Mouse (Mus musculus): ENCODE data around the gene Schip1. TPM values are rescaled to one million over a fixed set of nuclear protein-coding genes. Genes with fewer than 3 reads are reported as not detected.

The Schip1 gene
- polyA plus RNA-seq, 1 experiment: 2.5 TPM

DNA sequence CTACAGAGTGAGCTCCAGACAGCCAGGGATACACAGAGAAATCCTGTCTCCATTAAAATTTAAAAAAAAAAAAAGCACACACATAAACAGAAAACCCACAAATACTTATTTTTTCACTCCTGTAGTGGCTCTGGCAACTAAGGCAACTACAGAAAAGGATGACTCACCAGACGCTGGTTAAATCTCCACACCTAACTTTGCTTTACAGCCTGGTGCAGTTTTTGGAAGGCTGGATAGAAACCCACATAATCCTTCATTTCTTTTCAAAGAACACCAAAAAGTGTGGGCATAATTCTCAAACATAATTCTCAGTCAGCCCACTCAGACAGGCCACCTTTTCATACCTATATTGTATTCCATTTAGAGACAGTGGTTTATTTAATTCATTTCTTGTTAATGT, 574.1 kb downstream of the Schip1 start:
- Histone ChIP-seq H3K27me3 (ENCODE audit: control insufficient read depth, insufficient read depth, low read length) (no peaks in the 10 kb centered on the region), H3K27ac (ENCODE audit: control insufficient read depth, insufficient read depth, low read depth, low read length) (no peak overlapping the region), H3K4me1 (ENCODE audit: control insufficient read depth, insufficient read depth, low read length) (no peaks in the 10 kb centered on the region), H3K36me3 (ENCODE audit: control insufficient read depth, insufficient read depth, low read length) (no peaks in the 10 kb centered on the region), H3K4me3 (ENCODE audit: control insufficient read depth, low read depth, low read length) (no peak overlapping the region)
- no peak for TF ChIP-seq POLR2A (IDR thresholded peaks at IDR 0.05; ENCODE audit: control insufficient read depth, low read depth, low read length)
- no peak for TF ChIP-seq CTCF (IDR thresholded peaks at IDR 0.05; ENCODE audit: control insufficient read depth, insufficient read depth, insufficient replicate concordance, low read depth, low read length)

GRCm38 (mm10) chr3:68642935-68643334, 578.3 kb downstream of the Schip1 start:
- H3K27ac ChIP-seq (ENCODE audit: control insufficient read depth, insufficient read depth, low read depth, low read length): no peak overlapping the region
- TF ChIP-seq POLR2A (IDR thresholded peaks at IDR 0.05; ENCODE audit: control insufficient read depth, low read depth, low read length) (no peak), CTCF (IDR thresholded peaks at IDR 0.05; ENCODE audit: control insufficient read depth, insufficient read depth, insufficient replicate concordance, low read depth, low read length) (no peak)
- H3K36me3 ChIP-seq (ENCODE audit: control insufficient read depth, insufficient read depth, low read length): no peaks in the 10 kb centered on the region
- no peak overlapping the region for H3K4me3 ChIP-seq (ENCODE audit: control insufficient read depth, low read depth, low read length)
- H3K4me1 ChIP-seq (ENCODE audit: control insufficient read depth, insufficient read depth, low read length): no peaks in the 10 kb centered on the region
- no peaks in the 10 kb centered on the region for H3K27me3 ChIP-seq (ENCODE audit: control insufficient read depth, insufficient read depth, low read length)

DNA sequence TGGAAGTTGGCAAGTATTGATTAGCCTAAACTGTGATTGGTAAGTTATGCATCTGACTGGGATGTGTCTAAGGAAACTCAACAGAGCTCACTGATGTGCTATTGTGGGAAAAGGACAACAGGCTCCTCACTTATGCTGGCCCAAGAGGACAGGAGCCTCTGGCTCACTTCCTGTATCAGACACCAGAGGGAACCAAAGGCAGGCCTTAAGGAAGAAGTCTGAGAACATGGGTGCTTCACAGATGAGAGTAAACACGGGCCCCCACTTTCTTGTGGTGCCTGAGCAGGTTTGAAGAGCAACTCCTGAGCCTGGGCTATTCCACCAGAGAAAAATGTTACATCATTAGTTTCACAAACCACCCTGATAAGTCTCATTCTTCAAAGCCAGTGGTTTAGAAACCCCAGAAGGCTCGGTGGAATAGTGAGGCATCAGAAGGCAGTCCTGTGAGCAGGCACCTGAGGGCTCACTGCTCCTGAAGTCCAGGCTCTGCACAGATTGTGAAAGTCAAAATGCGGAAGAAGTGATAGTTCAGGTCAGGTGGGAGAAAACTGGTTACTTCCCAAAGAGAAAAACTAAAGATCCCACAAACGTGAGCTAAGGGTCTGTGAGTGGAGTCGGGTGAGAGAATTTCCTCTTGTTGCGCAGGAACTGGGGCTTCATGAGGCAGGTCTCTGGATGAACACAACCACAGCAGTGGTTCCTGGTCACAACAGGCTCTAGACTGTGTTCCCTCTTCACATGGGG, 582.0 kb downstream of the Schip1 start:
- TF ChIP-seq POLR2A (IDR thresholded peaks at IDR 0.05; ENCODE audit: control insufficient read depth, low read depth, low read length) (no peak), CTCF (IDR thresholded peaks at IDR 0.05; ENCODE audit: control insufficient read depth, insufficient read depth, insufficient replicate concordance, low read depth, low read length) (no peak)
- Histone ChIP-seq H3K27me3 (ENCODE audit: control insufficient read depth, insufficient read depth, low read length) (no peaks in the 10 kb centered on the region), H3K27ac (ENCODE audit: control insufficient read depth, insufficient read depth, low read depth, low read length) (no peak overlapping the region), H3K4me1 (ENCODE audit: control insufficient read depth, insufficient read depth, low read length) (no peaks in the 10 kb centered on the region), H3K4me3 (ENCODE audit: control insufficient read depth, low read depth, low read length) (no peak overlapping the region), H3K36me3 (ENCODE audit: control insufficient read depth, insufficient read depth, low read length) (no peaks in the 10 kb centered on the region)

DNA sequence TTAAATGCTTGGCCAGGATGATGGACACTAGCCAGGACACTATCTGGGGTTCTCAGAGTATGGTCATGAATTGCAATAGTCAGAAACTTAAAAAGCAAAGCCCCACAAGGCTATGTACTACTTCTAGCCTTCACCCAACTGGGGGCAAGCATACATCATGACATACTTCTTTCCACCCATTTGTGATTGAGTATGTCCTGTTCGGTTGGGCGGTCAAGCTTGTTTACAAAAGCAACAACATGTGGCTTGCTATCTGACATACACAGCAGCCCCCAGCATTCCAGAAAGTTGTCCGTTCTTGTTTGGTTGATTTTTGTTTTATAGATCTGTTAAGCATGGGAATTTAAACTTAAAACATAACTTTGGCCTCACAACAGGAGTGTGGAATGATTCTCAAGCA, 582.7 kb downstream of the Schip1 start:
- no peaks in the 10 kb centered on the region for H3K4me1 ChIP-seq (ENCODE audit: control insufficient read depth, insufficient read depth, low read length)
- no peaks in the 10 kb centered on the region for H3K27me3 ChIP-seq (ENCODE audit: control insufficient read depth, insufficient read depth, low read length)
- TF ChIP-seq CTCF (IDR thresholded peaks at IDR 0.05; ENCODE audit: control insufficient read depth, insufficient read depth, insufficient replicate concordance, low read depth, low read length): no peak
- no peaks in the 10 kb centered on the region for H3K36me3 ChIP-seq (ENCODE audit: control insufficient read depth, insufficient read depth, low read length)
- no peak overlapping the region for H3K27ac ChIP-seq (ENCODE audit: control insufficient read depth, insufficient read depth, low read depth, low read length)
- no peak overlapping the region for H3K4me3 ChIP-seq (ENCODE audit: control insufficient read depth, low read depth, low read length)

DNA sequence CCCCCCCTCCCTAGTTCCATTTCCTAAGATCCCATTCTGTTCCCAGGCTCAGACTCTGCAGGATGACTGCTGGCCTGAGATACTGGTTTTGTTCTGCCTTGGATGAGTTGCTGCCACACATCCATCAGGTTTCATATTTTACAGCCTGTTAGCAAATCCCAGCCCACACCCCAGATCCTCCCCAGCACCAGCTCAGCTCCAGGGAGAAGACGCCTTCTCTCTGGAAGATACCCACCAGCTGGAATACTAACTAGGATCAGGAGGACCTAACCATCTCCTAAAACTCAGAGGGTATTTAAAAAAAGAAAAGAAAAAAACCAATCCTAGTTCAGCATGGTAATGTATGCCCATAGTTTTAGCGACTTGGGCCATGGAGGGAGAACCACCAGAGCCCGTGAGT, 585.6 kb downstream of the Schip1 start:
- no peaks in the 10 kb centered on the region for H3K36me3 ChIP-seq (ENCODE audit: control insufficient read depth, insufficient read depth, low read length)
- H3K4me3 ChIP-seq (ENCODE audit: control insufficient read depth, low read depth, low read length): no peak overlapping the region
- TF ChIP-seq POLR2A (IDR thresholded peaks at IDR 0.05; ENCODE audit: control insufficient read depth, low read depth, low read length) (no peak), CTCF (IDR thresholded peaks at IDR 0.05; ENCODE audit: control insufficient read depth, insufficient read depth, insufficient replicate concordance, low read depth, low read length) (no peak)
- H3K27ac ChIP-seq (ENCODE audit: control insufficient read depth, insufficient read depth, low read depth, low read length): no peak overlapping the region
- no peaks in the 10 kb centered on the region for H3K4me1 ChIP-seq (ENCODE audit: control insufficient read depth, insufficient read depth, low read length)
- no peaks in the 10 kb centered on the region for H3K27me3 ChIP-seq (ENCODE audit: control insufficient read depth, insufficient read depth, low read length)

DNA sequence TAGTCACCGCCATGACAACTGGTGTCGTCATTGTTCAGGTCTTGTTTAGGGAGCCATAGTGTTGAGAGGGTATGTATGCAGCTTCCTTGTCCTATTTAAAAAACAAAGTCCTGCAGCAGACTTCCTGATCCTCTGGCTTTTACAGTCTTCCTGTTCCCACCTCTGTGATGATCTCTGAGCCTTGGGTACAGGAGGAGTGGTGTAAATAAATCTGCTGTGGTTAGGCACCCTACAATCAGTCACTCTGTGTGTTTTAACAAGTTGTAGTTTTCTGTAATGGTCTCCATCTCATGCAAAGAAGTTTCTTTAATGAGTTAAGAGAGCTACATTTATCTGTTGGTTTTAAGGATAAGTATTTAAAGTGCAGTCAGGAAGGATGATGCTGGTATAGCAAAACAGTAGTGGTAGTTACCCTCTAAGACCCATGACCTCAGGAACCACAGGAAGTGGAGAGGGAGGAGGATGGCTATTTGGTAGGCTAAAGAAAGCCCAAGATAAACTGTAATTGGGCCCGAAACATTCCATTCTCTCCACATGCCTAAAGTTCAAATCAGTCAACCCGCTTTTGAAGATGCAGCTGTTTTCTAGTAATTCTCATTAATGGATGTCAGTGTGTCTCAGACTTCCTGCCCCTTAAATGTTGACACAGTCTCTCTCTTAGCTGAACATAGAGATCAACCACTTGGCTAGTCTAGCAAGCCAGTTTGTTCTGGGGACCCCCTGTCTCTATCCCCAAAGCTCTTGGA, 592.2 kb downstream of the Schip1 start:
- TF ChIP-seq POLR2A (IDR thresholded peaks at IDR 0.05; ENCODE audit: control insufficient read depth, low read depth, low read length) (no peak), CTCF (IDR thresholded peaks at IDR 0.05; ENCODE audit: control insufficient read depth, insufficient read depth, insufficient replicate concordance, low read depth, low read length) (no peak)
- no peak overlapping the region for H3K27ac ChIP-seq (ENCODE audit: control insufficient read depth, insufficient read depth, low read depth, low read length)
- H3K27me3 ChIP-seq (ENCODE audit: control insufficient read depth, insufficient read depth, low read length): no peaks in the 10 kb centered on the region
- H3K4me3 ChIP-seq (ENCODE audit: control insufficient read depth, low read depth, low read length): no peak overlapping the region
- H3K36me3 ChIP-seq (ENCODE audit: control insufficient read depth, insufficient read depth, low read length): no peaks in the 10 kb centered on the region
- no peaks in the 10 kb centered on the region for H3K4me1 ChIP-seq (ENCODE audit: control insufficient read depth, insufficient read depth, low read length)

DNA sequence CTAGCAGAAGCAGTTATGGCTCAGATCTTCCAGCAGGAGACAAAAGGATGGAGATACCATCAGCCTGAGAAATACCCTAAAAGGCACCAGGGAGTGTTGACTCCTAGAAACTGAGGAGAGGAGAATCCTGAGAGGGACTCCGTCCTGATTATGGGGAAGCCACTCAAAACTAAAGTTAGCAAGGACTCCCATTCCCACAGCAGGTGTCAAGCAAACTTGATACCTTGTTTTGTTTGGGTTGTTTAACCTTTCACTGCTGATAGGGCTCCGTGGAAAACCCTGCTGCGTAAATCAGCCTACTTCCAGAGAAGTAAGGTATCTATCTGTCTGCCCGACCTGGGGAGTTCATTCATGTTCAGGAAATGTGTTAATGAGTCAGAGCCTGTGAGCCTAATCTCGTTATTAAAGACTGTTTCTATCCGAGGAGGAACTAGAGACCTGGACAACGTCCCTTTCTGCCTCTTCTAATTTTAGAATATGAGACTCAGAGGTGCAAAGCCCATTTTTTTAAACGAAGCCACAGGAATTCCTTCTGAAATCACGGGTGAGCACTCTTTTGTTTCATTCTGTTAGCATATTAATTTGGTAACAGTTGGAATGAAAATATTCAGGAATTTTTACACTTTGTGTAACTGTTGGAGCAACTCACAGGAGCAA, 593.1 kb downstream of the Schip1 start:
- no peak for TF ChIP-seq CTCF (IDR thresholded peaks at IDR 0.05; ENCODE audit: control insufficient read depth, insufficient read depth, insufficient replicate concordance, low read depth, low read length)
- no peak for TF ChIP-seq POLR2A (IDR thresholded peaks at IDR 0.05; ENCODE audit: control insufficient read depth, low read depth, low read length)
- H3K4me1 ChIP-seq (ENCODE audit: control insufficient read depth, insufficient read depth, low read length): no peaks in the 10 kb centered on the region
- H3K27ac ChIP-seq (ENCODE audit: control insufficient read depth, insufficient read depth, low read depth, low read length): no peak overlapping the region
- H3K4me3 ChIP-seq (ENCODE audit: control insufficient read depth, low read depth, low read length): no peak overlapping the region
- H3K36me3 ChIP-seq (ENCODE audit: control insufficient read depth, insufficient read depth, low read length): no peaks in the 10 kb centered on the region
- no peaks in the 10 kb centered on the region for H3K27me3 ChIP-seq (ENCODE audit: control insufficient read depth, insufficient read depth, low read length)

All from testis, adult 2 months (tissue).